Mouse (Mus musculus) kidney, embryonic 16.5 days (tissue): ENCODE results near the gene Slc35f1. TPM values are rescaled to one million over a fixed set of nuclear protein-coding genes. Genes with fewer than 3 reads are reported as not detected.
A peak's percentile ranks its signal among the peaks of the same experiment; 100 is the strongest.

Experiments used
- ATAC-seq: fragments of 200-750 bp; cut with Nextera tagmentation; 2 replicates; pipeline ENCODE4 v1.8.0; 2017; ENCODE audit warnings: moderate TSS enrichment; ENCODE audit not compliant: low FRiP score, low TSS enrichment
- H3K27ac ChIP-seq: fragments of 300-500 bp; sonication (generic); 2 replicates; pipeline ENCODE4 v1.5.1; 2014; ENCODE audit warnings: low read length
- H3K27me3 ChIP-seq: fragments of 300-500 bp; sonication (generic); 2 replicates; pipeline ENCODE4 v1.6.1; 2014; ENCODE audit warnings: low read length, control low read depth, mixed read lengths; ENCODE audit not compliant: insufficient read depth
- H3K36me3 ChIP-seq: fragments of 300-500 bp; sonication (generic); 2 replicates; pipeline ENCODE4 v1.6.1; 2014; ENCODE audit warnings: low read length, control low read depth, mixed read lengths; ENCODE audit not compliant: insufficient read depth
- H3K4me1 ChIP-seq: fragments of 300-500 bp; sonication (generic); 2 replicates; pipeline ENCODE4 v1.6.1; 2014; ENCODE audit warnings: low read length, control low read depth, mixed read lengths; ENCODE audit not compliant: insufficient read depth
- H3K4me2 ChIP-seq: fragments of 300-500 bp; sonication (generic); replicated peaks from 2 replicates; pipeline ENCODE4 v1.6.1; 2014; ENCODE audit warnings: low read depth, low read length
- H3K4me3 ChIP-seq: fragments of 300-500 bp; sonication (generic); 2 replicates; pipeline ENCODE4 v1.5.1; 2014; ENCODE audit warnings: mild to moderate bottlenecking, low read length
- H3K9ac ChIP-seq: fragments of 300-500 bp; sonication (generic); replicated peaks from 2 replicates; pipeline ENCODE4 v1.6.1; 2014; ENCODE audit warnings: low read length
- H3K9me3 ChIP-seq: fragments of 300-500 bp; sonication (generic); 2 replicates; pipeline ENCODE4 v1.6.1; 2016; ENCODE audit warnings: low read length, control low read depth
- WGBS: fragments of 180-500 bp; shearing (Covaris S2); extraction: QIAGEN DNeasy Blood & Tissue Kit; methylation state at CpG from one replicate; pipeline ENCODE4 v1.1.7; 2014; 5-methylcytosine and 5-hydroxymethylcytosine counted together
- polyA plus RNA-seq: library from polyadenylated mRNA; unstranded; fragments of >200 nt; fragmentation: Nextera tagmentation; extraction: Ambion mirVana; gene quantifications from 2 replicates; pipeline ENCODE4 v1.2.1, GENCODE M21; 2015

Slc35f1 gene
- polyA plus RNA-seq, 1 experiment from 2014 or later: 4.2 TPM

GRCm38 (mm10) chr10:52718199-52718917 is 28.0 kb downstream of the Slc35f1 start:
- no peak for ATAC-seq
- H3K4me1 ChIP-seq: no peaks in the 10 kb centered on the region
- WGBS: 100% methylated on average over 1 of the region's 1 CpGs
- no peaks in the 10 kb centered on the region for H3K9me3 ChIP-seq
- no peaks in the 10 kb centered on the region for H3K27me3 ChIP-seq
- H3K4me2 ChIP-seq: no peak overlapping the region
- H3K9ac ChIP-seq: no peak overlapping the region
- no peaks in the 10 kb centered on the region for H3K36me3 ChIP-seq
- H3K4me3 ChIP-seq: no peak overlapping the region
- no peak overlapping the region for H3K27ac ChIP-seq

GRCm38 (mm10) chr10:52726674-52727073 is 36.3 kb downstream of the Slc35f1 start:
- Histone ChIP-seq H3K36me3 (no peaks in the 10 kb centered on the region), H3K4me2 (no peak overlapping the region), H3K4me3 (no peak overlapping the region), H3K9me3 (no peaks in the 10 kb centered on the region), H3K27ac (no peak overlapping the region), H3K27me3 (no peaks in the 10 kb centered on the region), H3K9ac (no peak overlapping the region), H3K4me1 (no peaks in the 10 kb centered on the region)
- no peak for ATAC-seq
- WGBS: 86% methylated on average over 5 of the region's 5 CpGs

- no peaks in the 10 kb centered on the region for H3K27me3 ChIP-seq
- H3K4me3 ChIP-seq: no peak overlapping the region
- H3K36me3 ChIP-seq: no peaks in the 10 kb centered on the region
- H3K4me2 ChIP-seq: peak overlapping the region; percentile 24; the same call in 1 of the 2 replicates
- no peak overlapping the region; the same call in 1 of the 2 replicates for H3K27ac ChIP-seq
- ATAC-seq: peak; percentile 98
- H3K4me1 ChIP-seq: no peaks in the 10 kb centered on the region
- WGBS: 17% methylated on average over 10 of the region's 10 CpGs
- no peaks in the 10 kb centered on the region for H3K9me3 ChIP-seq
- no peak overlapping the region for H3K9ac ChIP-seq
These were observed 52.5 kb downstream of the Slc35f1 start for GRCm38 (mm10) chr10:52742671-52743379.

GRCm38 (mm10) chr10:52743831-52744230 is 53.5 kb downstream of the Slc35f1 start:
- H3K36me3 ChIP-seq: no peaks in the 10 kb centered on the region
- H3K4me1 ChIP-seq: no peaks in the 10 kb centered on the region
- no peak overlapping the region for H3K27ac ChIP-seq
- no peak overlapping the region for H3K4me3 ChIP-seq
- WGBS: 92% methylated on average over 3 of the region's 3 CpGs
- H3K27me3 ChIP-seq: no peaks in the 10 kb centered on the region
- no peak overlapping the region for H3K9ac ChIP-seq
- H3K9me3 ChIP-seq: no peaks in the 10 kb centered on the region
- no peak for ATAC-seq
- no peak overlapping the region for H3K4me2 ChIP-seq

GRCm38 (mm10) chr10:52748028-52748597 is 57.8 kb downstream of the Slc35f1 start:
- WGBS: 84% methylated on average over 4 of the region's 4 CpGs
- Histone ChIP-seq H3K36me3 (no peaks in the 10 kb centered on the region), H3K27me3 (no peaks in the 10 kb centered on the region), H3K27ac (no peak overlapping the region), H3K4me1 (no peaks in the 10 kb centered on the region), H3K4me3 (no peak overlapping the region), H3K9me3 (no peaks in the 10 kb centered on the region), H3K9ac (no peak overlapping the region), H3K4me2 (no peak overlapping the region)
- ATAC-seq: no peak

GRCm38 (mm10) chr10:52755949-52756679 is 65.8 kb downstream of the Slc35f1 start:
- Histone ChIP-seq H3K4me3 (no peak overlapping the region), H3K4me2 (no peak overlapping the region; the same call in 1 of the 2 replicates), H3K9ac (no peak overlapping the region), H3K36me3 (no peaks in the 10 kb centered on the region), H3K27ac (peak overlapping the region; percentile 34; the same call in 1 of the 2 replicates), H3K4me1 (peaks cover 3% of the 10 kb centered on the region; the same call in 1 of the 2 replicates), H3K27me3 (no peaks in the 10 kb centered on the region), H3K9me3 (no peaks in the 10 kb centered on the region)
- WGBS: 58% methylated on average over 13 of the region's 13 CpGs
- ATAC-seq: peak; percentile 96

- H3K36me3 ChIP-seq: no peaks in the 10 kb centered on the region
- ATAC-seq: no peak
These were observed 67.3 kb downstream of the Slc35f1 start for GRCm38 (mm10) chr10:52757496-52758260.

GRCm38 (mm10) chr10:52758589-52758988 is 68.3 kb downstream of the Slc35f1 start:
- H3K36me3 ChIP-seq: no peaks in the 10 kb centered on the region

More at GRCm38 (mm10) chr10:52757496-52758260, 67.3 kb downstream of the Slc35f1 start:
- Histone ChIP-seq H3K27me3 (no peaks in the 10 kb centered on the region), H3K27ac (no peak overlapping the region), H3K4me3 (no peak overlapping the region), H3K9ac (no peak overlapping the region), H3K4me1 (peaks cover 3% of the 10 kb centered on the region; the same call in 1 of the 2 replicates), H3K9me3 (no peaks in the 10 kb centered on the region), H3K4me2 (no peak overlapping the region)
- WGBS: 80% methylated on average over 4 of the region's 4 CpGs

GRCm38 (mm10) chr10:52760527-52760926 is 70.2 kb downstream of the Slc35f1 start:
- no peak overlapping the region for H3K9ac ChIP-seq
- 88% methylated on average over 1 of the region's 1 CpGs for WGBS
- no peaks in the 10 kb centered on the region for H3K9me3 ChIP-seq
- H3K27me3 ChIP-seq: no peaks in the 10 kb centered on the region
- H3K4me1 ChIP-seq: peaks cover 3% of the 10 kb centered on the region; the same call in 1 of the 2 replicates
- H3K36me3 ChIP-seq: no peaks in the 10 kb centered on the region
- no peak overlapping the region for H3K27ac ChIP-seq
- no peak overlapping the region for H3K4me2 ChIP-seq
- ATAC-seq: no peak
- no peak overlapping the region for H3K4me3 ChIP-seq

More at GRCm38 (mm10) chr10:52758589-52758988, 68.3 kb downstream of the Slc35f1 start:
- Histone ChIP-seq H3K4me3 (no peak overlapping the region), H3K4me2 (no peak overlapping the region), H3K9me3 (no peaks in the 10 kb centered on the region), H3K9ac (no peak overlapping the region), H3K27ac (no peak overlapping the region), H3K27me3 (no peaks in the 10 kb centered on the region), H3K4me1 (peaks cover 3% of the 10 kb centered on the region; the same call in 1 of the 2 replicates)
- 37% methylated on average over 4 of the region's 4 CpGs for WGBS
- no peak for ATAC-seq
